ENCODE assay signal across 7 mouse cellular contexts in the genomic region with DNA sequence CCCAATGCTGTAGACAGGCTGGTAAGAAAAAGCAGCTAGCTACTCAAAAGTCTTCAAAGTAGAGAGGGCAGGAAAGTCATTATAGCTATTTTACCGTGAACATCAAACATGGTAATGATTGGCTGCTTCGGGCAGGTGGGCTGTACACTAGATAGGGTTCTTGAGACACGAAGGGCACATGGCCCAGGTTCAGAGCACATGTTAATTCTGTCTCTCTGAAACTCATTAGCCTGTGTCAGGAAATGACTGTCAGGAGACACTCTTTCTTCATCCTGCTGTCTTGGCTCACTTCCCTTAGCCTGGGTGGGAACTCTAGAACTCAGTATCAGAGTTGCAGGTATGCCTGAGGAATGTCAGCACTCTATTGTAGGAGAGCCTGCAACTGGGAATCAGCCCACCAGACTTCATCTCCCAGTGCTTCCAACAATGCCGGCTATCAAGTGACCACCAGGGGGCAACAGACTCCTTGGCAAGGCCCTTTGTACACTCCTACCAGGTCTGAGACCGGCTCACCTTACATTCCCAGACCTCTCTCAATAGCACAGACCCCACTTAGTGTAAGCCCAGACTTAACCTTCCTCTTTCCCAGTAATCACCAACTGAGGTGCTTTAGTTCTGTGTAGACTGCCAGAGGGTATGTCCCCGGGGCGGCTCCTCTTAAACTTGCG. TPM values are rescaled to one million over a fixed set of nuclear protein-coding genes. Genes with fewer than 3 reads are reported as not detected.
DNase-seq lines count a peak whose midpoint lies in the region; ATAC-seq and TF ChIP-seq lines count a peak whose summit lies in the region.

No protein-coding gene starts in this region.

- H3K9ac ChIP-seq in intestine, embryonic 14.5 days (ENCODE audit: low read length): no peak overlapping the region
- no peak overlapping the region for H3K9ac ChIP-seq in limb, embryonic 12.5 days (replicated peaks)
- H3K9ac ChIP-seq in midbrain, embryonic 14.5 days (replicated peaks; ENCODE audit: low read length): no peak overlapping the region

- 0 out of 2 replicates have a peak, but pooled peaks cover 5% of the 10 kb centered on the region for H3K4me1 ChIP-seq in intestine, embryonic 14.5 days (replicated peaks; ENCODE audit: control insufficient read depth, insufficient read depth, low read length)
- H3K4me1 ChIP-seq in limb, embryonic 12.5 days (replicated peaks): peaks cover 25% of the 10 kb centered on the region
- peaks cover 14% of the 10 kb centered on the region for H3K4me1 ChIP-seq in midbrain, embryonic 14.5 days (ENCODE audit: control insufficient read depth, insufficient read depth, low read length)
- no peaks in the 10 kb centered on the region; the same call in 1 of the 2 replicates for H3K4me1 ChIP-seq in spleen, adult 2 months (ENCODE audit: control insufficient read depth, insufficient read depth, insufficient read length)

- 32% methylated on average over 8 of the region's 8 CpGs for WGBS in intestine, embryonic 14.5 days
- WGBS in limb, embryonic 12.5 days: 27% methylated on average over 8 of the region's 8 CpGs
- 37% methylated on average over 8 of the region's 8 CpGs for WGBS in midbrain, embryonic 14.5 days
- 37% methylated on average over 8 of the region's 8 CpGs for WGBS in spleen, adult 2 months

- H3K27ac ChIP-seq in intestine, embryonic 14.5 days (ENCODE audit: low read depth): no peak overlapping the region
- H3K27ac ChIP-seq in limb, embryonic 12.5 days: no peak overlapping the region
- H3K27ac ChIP-seq in midbrain, embryonic 14.5 days (replicated peaks; ENCODE audit: low read depth, low read length): no peak overlapping the region
- H3K27ac ChIP-seq in spleen, adult 2 months (ENCODE audit: insufficient read depth, low read length): no peak overlapping the region

- peaks cover under 1% of the 10 kb centered on the region; the same call in 1 of the 2 replicates for H3K36me3 ChIP-seq in intestine, embryonic 14.5 days (ENCODE audit: control insufficient read depth, insufficient read depth, low read length)
- peaks cover 20% of the 10 kb centered on the region for H3K36me3 ChIP-seq in limb, embryonic 12.5 days
- peaks cover 8% of the 10 kb centered on the region; the same call in 1 of the 2 replicates for H3K36me3 ChIP-seq in midbrain, embryonic 14.5 days (ENCODE audit: control insufficient read depth, insufficient read depth, low read length)
- no peaks in the 10 kb centered on the region; the same call in 1 of the 2 replicates for H3K36me3 ChIP-seq in spleen, adult 2 months (ENCODE audit: control insufficient read depth, insufficient read depth, low read length)

- H3K9me3 ChIP-seq in intestine, embryonic 14.5 days (ENCODE audit: control insufficient read depth, low read length): no peaks in the 10 kb centered on the region
- no peaks in the 10 kb centered on the region for H3K9me3 ChIP-seq in limb, embryonic 12.5 days
- no peaks in the 10 kb centered on the region for H3K9me3 ChIP-seq in midbrain, embryonic 14.5 days (ENCODE audit: control insufficient read depth, low read length)

- no peak for TF ChIP-seq POLR2A in spleen, adult 2 months (IDR thresholded peaks at IDR 0.05; ENCODE audit: low read depth, low read length)

- no peak overlapping the region for H3K4me3 ChIP-seq in intestine, embryonic 14.5 days (ENCODE audit: low read depth, low read length)
- H3K4me3 ChIP-seq in limb, embryonic 12.5 days (replicated peaks): no peak overlapping the region
- H3K4me3 ChIP-seq in midbrain, embryonic 14.5 days (replicated peaks; ENCODE audit: low read depth, low read length): no peak overlapping the region
- no peak overlapping the region for H3K4me3 ChIP-seq in spleen, adult 2 months (ENCODE audit: extremely low read depth, insufficient read depth, insufficient read length)

- peak; percentile 60 to 69 for DNase-seq in adrenal gland, adult 18-20 months (ENCODE audit: low spot score in 2 of 2)
- DNase-seq in cerebellum, postnatal 4 days (ENCODE audit: low spot score in 2 of 2): peak; percentile 62 to 75
- DNase-seq in gastrocnemius, postnatal 25 days: peak; percentile 39
- peak; percentile 83 for DNase-seq in intestine, embryonic 14.5 days (ENCODE audit: low spot score)
- DNase-seq in midbrain, embryonic 14.5 days: peak; percentile 90
- DNase-seq in spleen, adult 2 months (ENCODE audit: low read depth in 1 of 2, low spot score in 2 of 2): peak; percentile 38 to 67

- peak overlapping the region; percentile 18; the same call in 1 of the 2 replicates for H3K4me2 ChIP-seq in intestine, embryonic 14.5 days (ENCODE audit: low read length)
- peak overlapping the region; percentile 34 for H3K4me2 ChIP-seq in limb, embryonic 12.5 days
- no peak overlapping the region for H3K4me2 ChIP-seq in midbrain, embryonic 14.5 days (ENCODE audit: low read length)

- peak; percentile 51; the same call in 1 of the 2 replicates for ATAC-seq in intestine, embryonic 14.5 days (replicated peaks; ENCODE audit: low FRiP score, low TSS enrichment, low read depth)
- peak; percentile 80 for ATAC-seq in limb, embryonic 12.5 days (ENCODE audit: insufficient number of reproducible peaks, insufficient read depth, low FRiP score, low TSS enrichment, low read depth)
- 0 out of 2 replicates have a peak, but pooled peaks have one; percentile 49 for ATAC-seq in midbrain, embryonic 14.5 days (ENCODE audit: low FRiP score, low TSS enrichment)

- peak; percentile 73; the same call in 1 of the 2 replicates for TF ChIP-seq CTCF in spleen, adult 2 months (IDR thresholded peaks at IDR 0.05; ENCODE audit: extremely low read depth, insufficient read depth, insufficient read length, insufficient replicate concordance)

- H3K27me3 ChIP-seq in intestine, embryonic 14.5 days (replicated peaks; ENCODE audit: control insufficient read depth, insufficient read depth, low read length): no peaks in the 10 kb centered on the region
- no peaks in the 10 kb centered on the region for H3K27me3 ChIP-seq in limb, embryonic 12.5 days
- no peaks in the 10 kb centered on the region for H3K27me3 ChIP-seq in midbrain, embryonic 14.5 days (ENCODE audit: control insufficient read depth, insufficient read depth, low read length)
- no peaks in the 10 kb centered on the region for H3K27me3 ChIP-seq in spleen, adult 2 months (ENCODE audit: control insufficient read depth, insufficient read depth, low read length)

RNA-seq across cellular contexts. Expression of a gene that starts 1.4 kb away (rescaled TPM):
- 100 to 1,000 TPM in 1 of 2 experiments, 10 to 100 TPM in 1; 93.5 to 136 TPM for total RNA-seq in adrenal gland, adult 18-20 months (2021)
- total RNA-seq in gastrocnemius, postnatal 25 days (2021): 10 to 100 TPM; 24.3 to 28.8 TPM
- 47.8 and 49.8 TPM in 2 replicates for polyA plus RNA-seq in intestine, embryonic 14.5 days (2014; fragmentation: Nextera tagmentation; extraction: Ambion mirVana)
- polyA plus RNA-seq in limb, embryonic 12.5 days (2016; fragmentation: Nextera tagmentation; extraction: Ambion mirVana): 36.8 and 37.6 TPM in 2 replicates
- polyA plus RNA-seq in midbrain, embryonic 14.5 days (2014; fragmentation: Nextera tagmentation; extraction: Ambion mirVana): 48.3 and 53.6 TPM in 2 replicates
- 43.5 and 46.5 TPM in 2 replicates for polyA plus RNA-seq in spleen, adult 2 months (2012; rRNA removed)

RNA-seq across cellular contexts. Expression of a gene that starts 31.2 kb away (rescaled TPM):
- total RNA-seq in adrenal gland, adult 18-20 months (2021): not detected
- total RNA-seq in gastrocnemius, postnatal 25 days (2021): not detected
- not detected in 2 replicates for polyA plus RNA-seq in intestine, embryonic 14.5 days (2014; fragmentation: Nextera tagmentation; extraction: Ambion mirVana)
- not detected in 2 replicates for polyA plus RNA-seq in limb, embryonic 12.5 days (2016; fragmentation: Nextera tagmentation; extraction: Ambion mirVana)
- polyA plus RNA-seq in midbrain, embryonic 14.5 days (2014; fragmentation: Nextera tagmentation; extraction: Ambion mirVana): 11.7 and 13.9 TPM in 2 replicates
- polyA plus RNA-seq in spleen, adult 2 months (2012; rRNA removed): 0.06 TPM in 1 of 2 replicates, not detected in the other

Comparison
In these comparisons a context has a peak if more than half of its experiments do, and no peak if none do; other contexts are left out.
1. DNase-seq: peak in every context shown above with its lines; median percentile 90 in midbrain, embryonic 14.5 days; 83 in intestine, embryonic 14.5 days; 68 in cerebellum, postnatal 4 days; 64 in adrenal gland, adult 18-20 months; 52 in spleen, adult 2 months; 39 in gastrocnemius, postnatal 25 days.
2. RNA of a gene that starts 31.2 kb away (polyA plus RNA-seq): 11.7 to 13.9 TPM in midbrain, embryonic 14.5 days; not detected in intestine, embryonic 14.5 days, not detected in limb, embryonic 12.5 days and 0.06 TPM in spleen, adult 2 months; every median in the first group is over 10 times any median in the second.
3. Peak in every context shown above with its lines, with median percentiles within 50 percentile points of each other: ATAC-seq.